Mouse (Mus musculus) common myeloid progenitor, adult 5-6 weeks (primary cell): ENCODE data around the gene Cln3. TPM values are rescaled to one million over a fixed set of nuclear protein-coding genes. Genes with fewer than 3 reads are reported as not detected.
A peak's percentile ranks its signal among the peaks of the same experiment; 100 is the strongest.

Source experiments
- ATAC-seq: replicated peaks from 2 replicates; pipeline ENCODE4 v1.8.0; 2016; ENCODE audit warnings: low read depth, mild to moderate bottlenecking, moderate TSS enrichment, inconsistent platforms; ENCODE audit not compliant: poor library complexity, severe bottlenecking
- total RNA-seq: library from RNA; stranded (forward); fragments of 200-1000, 187-1606 nt; gene quantifications from 2 replicates; pipeline ENCODE4 v1.2.3, GENCODE M21; 2017

Gene Cln3
- total RNA-seq: 18.1 and 21.2 TPM in 2 replicates

DNA sequence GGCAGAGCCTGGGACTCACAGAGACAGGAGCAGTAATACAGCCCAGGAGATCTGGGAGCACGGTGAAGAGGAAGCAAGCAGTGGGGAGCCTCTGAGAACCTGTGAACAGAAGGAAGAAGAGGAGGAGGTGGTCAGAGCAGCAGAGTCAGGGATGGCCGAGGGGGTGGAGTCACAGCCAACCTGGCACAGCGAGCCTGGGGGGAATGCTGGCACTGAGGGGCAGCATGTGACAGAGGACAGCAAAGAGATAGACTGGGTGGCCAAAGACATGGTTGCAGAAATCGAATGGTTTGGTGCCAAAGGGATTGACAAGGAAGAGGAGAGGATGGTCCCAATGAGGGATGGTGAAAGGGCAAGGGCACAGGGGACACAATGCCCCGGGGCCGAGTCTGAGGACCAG, at the start of gene Cln3:
Gene Cln3 (minus strand): TSS at position 101 of the 400 bp plus-strand sequence.
- ATAC-seq: no peak

DNA sequence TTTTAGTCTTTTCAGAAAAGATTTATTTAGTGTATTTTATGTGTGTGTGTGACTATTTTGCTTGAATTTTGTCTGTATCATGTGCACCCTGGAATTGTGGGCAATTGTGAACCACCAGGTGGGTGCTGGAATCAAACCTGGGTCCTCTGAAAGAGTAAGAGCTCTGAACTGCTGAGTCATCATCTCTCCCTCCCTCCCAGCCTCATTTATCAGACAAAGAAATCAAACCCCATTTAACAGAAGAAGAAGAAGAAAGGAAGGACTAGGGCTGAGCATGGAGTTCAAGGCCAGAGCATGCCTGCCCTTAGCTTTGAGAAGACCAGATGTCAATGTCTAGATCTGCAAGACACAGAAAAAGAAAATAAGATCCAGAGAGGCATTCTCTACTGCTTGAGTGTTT, 49.8 kb upstream of the Cln3 start:
- no peak for ATAC-seq

DNA sequence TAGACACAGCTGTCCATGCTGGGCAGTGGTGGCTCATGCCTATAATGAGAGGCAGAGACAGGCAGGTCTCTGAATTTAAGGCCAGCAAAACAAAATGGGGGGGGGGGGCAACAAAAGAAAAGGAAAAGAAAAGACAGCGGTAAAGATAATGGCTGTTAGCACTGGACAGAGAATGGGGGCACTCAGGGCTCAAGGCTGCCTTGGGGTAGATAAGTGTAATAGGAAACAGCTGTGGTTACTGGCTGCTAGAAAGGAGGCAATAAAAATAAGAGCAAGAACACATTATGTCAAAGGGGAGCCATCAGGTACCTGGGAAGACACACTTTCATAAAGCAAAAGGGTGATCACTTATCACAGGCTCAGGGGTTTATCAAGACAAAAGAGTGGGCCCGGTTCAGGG, 46.9 kb upstream of the Cln3 start:
- ATAC-seq: peak; percentile 63

DNA sequence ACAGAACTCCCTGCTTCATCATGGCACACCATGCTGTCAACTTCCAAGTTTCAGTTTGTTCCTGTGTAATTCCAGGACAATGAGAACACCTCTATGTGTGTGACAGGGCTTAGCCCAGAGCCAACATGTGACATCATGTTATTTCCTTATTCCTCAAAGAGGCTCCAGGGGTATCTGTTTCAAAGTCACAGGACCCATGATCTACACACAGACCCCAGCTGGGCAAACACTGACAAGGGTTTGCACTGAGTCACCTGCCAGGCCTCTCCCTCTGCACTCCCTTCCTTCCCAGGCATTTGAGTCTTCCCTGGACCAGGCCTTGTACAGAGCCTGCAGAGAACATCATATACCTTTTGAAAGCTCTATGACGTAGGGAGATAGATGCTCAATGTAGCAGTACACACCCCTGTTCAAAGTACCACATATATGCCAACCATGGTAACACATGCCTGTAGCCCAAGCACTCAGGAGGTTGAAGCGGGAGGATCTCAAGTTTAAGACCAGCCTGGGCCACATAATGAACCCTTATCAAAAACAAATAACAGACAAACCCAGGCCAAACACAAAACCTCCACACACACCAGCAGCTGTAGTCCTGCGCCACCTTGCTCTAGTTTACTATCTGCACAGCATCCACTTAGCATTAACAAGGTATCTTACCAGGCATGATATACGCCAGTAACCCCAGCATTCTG, 45.4 kb upstream of the Cln3 start, which contains the start of gene Nupr1:
Gene Nupr1 (minus strand): TSS at position 38 of the 695 bp plus-strand sequence.
- ATAC-seq: no peak

DNA sequence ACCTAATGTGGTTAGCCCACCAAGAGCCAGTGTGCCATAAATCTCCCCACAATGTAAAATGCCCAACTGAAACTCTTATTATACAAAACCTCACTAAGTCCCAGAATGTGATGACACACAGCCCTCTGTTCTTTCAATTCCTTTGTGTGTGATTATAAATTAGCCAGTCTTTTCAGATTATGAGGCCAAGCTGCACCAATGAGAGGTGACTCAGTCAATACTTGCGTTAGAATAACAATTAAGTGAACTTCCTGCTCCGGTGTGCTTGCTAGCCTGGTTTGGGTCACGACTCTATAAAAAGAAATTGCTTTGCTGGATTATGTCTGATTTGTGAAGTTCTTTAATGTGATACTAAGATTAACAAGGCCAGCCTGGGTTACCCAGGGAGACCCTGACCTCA, 44.3 kb upstream of the Cln3 start:
- 0 out of 2 replicates have a peak, but pooled peaks have one; percentile 16 for ATAC-seq

DNA sequence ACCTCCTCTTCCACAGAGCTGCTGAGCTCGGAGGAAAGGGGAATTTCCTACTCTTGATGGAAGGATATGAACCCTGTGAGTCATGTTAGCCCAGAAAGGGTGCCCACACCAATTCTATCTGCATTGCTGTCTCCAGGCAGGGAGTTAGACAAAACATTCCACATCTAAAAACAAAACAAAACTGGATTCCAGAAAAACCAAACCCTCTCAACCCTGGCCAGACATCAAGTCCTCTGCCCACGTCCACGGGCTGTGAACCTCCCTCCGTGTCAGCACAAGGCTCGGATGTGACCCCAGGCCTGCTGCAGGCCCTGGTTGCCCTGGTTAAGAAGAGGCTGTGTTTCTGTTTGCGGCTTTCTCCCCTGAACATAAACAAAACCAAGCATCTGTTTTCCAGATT, 42.5 kb upstream of the Cln3 start:
- no peak for ATAC-seq

DNA sequence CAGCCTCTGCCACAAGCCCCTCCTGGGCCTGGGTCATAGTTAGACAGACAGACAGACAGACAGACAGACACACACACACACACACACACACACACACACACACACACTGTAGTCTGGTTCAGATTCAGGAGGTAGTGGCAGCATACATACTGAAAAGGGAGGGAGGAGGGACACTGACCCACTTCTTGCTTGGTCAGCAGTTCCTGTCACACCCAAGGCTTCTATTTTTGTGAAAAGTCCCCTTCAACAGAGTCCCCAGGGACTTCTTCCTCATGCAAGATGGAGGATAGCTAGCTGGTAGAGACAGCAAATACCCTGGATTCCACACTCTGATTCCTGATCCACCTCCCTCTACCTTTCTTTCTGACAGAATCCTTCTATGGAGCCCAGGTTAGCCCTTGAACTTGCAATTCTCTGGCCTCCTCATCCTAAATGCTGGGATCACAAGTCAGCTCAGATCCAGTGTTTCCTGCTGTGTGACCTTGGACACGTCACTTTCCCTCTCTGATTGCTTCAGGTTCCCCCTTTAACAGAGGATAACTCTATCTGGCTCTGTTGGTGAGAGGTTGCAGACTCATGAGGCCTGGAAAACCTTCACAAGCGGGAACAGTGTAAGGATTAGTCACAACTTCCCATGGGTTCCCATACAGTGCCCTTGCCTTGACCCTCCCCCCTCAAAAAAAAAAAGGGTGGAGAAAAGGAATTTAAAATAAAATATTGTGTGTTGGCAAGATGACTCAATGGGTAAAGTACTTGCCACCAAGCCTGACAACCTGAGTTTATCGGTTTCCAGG, 40.4 kb upstream of the Cln3 start:
- ATAC-seq: no peak

DNA sequence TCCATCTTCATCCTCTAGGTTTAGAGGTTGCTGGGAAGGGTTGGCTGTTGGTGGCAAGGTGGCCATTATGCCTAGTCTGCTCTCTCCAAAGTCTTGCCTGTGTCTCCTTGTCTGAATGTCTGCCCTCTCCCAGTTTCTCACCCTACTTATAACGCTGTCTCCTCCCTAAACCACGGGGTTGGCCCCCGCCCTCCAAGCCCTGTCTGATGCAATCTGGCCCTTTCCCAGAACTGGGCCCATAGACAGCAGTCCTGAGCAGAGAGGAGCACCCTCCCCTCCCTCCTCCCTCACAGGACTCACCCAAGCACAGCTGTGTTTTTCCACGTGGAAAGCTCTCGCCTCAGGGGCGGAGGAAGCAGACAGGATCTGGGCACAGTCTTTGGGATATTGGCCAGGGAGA, 39.8 kb upstream of the Cln3 start:
- ATAC-seq: no peak

DNA sequence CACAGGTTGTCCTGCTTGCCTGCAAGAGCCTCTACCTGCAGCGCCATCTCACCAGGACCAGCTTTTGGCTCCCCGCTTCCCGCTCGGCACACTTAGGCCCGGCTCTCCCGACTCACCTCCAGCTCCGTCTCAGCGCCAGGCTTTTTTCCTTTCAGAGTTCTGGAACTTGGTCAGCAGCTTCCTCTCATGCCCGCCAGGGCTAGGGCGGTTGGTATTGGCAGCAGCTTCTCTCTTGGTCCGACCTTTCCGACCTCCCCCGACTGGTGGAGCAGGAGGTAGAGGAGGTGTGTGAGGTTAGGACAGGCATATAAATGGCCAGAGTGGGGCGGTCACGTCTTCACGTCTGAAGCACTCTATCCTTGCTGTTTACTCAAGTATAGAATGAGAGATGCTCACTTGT, 39.2 kb upstream of the Cln3 start:
- ATAC-seq: no peak

DNA sequence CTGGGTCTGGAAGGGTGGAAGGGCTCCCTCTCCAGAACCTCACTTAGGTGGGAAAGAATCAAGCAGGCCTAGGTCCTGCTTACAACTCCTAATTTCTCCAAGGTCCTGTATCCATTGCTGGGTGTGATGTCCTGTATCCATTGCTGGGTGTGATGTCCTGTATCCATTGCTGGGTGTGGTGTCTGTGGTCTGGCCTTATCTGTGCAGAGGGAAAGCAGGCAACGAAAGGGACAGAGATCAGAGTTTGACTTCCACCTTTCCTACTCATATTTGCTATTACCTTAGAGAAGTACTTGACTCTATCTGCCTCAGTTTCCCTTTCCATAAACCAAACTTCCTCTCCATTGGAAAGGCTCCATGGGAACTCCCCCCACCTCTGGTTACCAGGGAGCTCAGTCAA, 37.8 kb upstream of the Cln3 start:
- no peak for ATAC-seq

DNA sequence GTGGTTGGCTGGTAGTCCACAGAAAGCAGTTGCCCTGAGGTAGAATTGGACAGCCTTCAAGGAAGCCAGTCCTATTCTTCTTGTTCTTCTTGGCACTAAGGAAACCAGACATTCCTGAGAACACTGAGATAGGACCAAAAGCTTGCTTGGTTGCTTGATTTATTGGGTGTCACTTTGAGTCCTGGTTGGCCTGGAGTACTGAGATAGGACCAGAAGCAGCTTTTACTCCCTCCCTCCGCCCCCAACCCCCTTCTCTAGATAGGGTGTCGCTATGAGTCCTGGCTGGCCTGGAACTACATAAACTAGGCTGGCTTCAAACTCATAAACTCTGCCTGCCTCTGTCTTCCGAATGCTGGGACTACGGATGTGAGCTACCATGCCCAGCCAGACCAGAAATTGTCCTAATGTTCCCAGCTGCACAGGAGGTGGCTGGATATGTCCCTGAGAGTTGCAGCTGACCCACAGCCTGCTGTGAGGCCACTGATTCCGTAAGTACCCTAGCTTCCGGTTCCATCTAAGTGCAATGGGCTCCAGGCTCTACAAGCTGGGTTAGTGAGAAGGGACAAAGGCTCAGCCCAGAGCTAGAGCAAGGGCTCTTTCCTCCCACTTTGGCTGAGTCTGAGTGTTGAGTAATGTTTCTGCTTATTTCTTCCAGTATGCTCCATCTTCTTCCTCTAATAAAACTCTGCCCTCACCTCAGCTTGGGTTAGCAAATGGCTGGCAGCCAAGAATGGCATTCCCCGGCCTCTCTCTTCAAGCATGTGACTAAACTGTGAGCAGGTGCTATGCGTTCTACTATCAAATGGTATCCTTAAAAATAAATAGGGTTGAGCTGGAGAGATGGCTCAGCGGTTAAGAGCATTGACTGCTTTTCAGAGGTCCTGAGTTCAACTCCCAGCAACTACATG, 36.1 kb upstream of the Cln3 start:
- ATAC-seq: peak; percentile 88

DNA sequence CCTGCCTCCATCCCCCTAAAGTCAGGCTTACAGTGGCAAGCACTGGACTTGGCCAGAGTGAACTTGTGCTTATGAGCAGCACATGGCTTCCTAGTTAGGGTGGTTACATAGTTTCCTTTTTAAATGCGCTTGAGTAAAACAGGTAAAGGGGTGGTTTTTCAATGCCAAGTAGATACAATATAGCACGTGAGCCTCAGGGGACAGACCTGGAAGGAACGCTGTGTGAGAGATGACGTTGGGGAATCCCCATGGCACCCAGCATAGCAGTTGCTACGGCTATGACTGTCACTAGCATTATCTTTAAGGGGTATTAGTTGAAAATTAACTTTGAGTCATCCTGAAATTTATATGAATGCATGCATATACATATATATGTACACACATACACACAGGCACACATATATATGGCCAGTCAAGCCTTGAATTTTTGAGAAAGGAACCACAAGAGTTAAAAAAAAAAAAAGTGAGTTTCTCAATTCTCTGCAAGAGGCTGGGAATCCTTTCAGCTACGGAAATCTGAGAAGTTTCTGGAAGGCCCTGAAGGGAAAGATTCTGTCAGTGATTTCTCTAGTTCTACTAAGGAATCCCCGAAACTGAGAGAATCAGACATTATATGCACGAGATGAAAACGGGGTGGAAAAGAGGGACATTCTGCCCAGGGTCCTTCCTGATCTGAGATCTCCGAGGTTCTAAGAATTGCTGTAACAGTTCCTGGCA, 34.1 kb upstream of the Cln3 start:
- no peak for ATAC-seq

DNA sequence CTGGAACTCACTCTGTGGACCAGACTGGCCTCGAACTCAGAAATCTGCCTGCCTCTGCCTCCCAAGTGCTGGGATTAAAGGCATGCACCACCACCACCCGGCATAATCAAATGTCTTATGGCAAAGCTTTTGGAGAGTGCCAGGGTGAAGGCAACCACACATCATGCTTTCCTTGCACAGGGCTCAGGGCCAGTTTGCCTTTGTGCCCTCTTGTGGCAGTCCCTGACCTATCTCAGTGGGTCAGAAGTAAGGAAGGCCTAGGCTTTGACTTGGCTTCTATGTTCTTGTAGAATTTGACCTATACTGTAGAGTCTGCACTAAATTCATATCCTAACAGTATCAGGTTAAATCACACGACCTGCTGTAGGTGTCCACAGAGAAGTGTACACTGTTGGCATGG, 31.1 kb upstream of the Cln3 start:
- ATAC-seq: no peak

DNA sequence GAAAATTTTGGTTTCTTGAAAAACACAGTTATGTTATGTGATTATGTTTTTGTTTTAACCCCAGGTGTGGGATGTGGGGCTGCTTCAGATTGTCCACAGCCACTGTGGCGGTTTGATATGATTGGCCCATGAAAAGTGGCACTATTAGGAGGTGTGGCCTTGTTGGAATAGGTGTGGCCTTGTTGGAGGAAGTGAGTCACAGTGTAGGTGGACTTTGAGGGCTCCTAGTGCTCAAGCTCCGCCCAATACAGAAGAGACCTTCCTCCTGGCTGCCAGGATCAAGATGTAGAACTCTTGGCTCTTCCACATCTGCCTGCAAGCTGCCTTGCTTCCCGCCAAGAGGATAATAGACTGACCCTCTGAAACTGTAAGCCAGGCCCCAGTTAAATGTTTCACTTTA, 27.1 kb upstream of the Cln3 start:
- ATAC-seq: no peak

DNA sequence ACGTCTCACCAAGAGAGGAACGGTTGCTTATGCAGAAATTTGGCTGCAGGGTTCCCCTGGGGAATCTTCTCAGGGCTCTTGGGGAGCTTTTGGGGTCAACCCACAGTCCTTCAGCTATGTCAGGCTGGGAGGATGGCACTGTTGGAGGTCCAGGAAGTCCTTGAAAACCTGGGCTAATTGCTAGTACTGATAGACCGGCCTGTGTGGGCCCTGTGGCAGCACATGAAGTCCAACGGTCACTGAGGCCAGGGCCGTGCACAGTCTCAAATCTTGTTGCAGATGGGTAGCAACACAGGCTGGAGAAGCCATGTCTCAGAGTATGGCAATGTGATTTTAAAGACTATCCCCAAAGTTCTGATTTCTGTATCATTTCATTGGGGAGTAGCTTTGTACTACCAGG, 22.2 kb upstream of the Cln3 start:
- ATAC-seq: no peak

DNA sequence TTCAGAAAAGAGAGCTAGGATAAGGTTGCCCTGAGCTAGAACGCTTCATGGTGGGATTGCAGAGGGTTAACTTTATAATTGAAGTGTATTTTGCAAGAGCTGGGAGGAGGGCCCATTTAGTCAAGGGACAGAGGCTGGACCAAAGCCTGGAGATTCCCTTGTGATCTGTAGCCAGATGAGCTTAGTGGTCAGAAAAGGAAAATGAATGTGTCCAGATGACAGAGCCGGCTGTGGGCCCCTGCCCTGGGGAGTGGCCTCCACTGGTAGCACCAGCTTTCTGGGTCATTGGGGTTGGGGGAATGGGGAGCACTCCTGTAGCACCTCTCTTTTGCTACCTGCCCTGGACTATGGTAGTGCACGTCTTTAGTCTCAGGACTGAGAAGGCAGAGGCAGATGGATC, 21.4 kb upstream of the Cln3 start:
- ATAC-seq: no peak

DNA sequence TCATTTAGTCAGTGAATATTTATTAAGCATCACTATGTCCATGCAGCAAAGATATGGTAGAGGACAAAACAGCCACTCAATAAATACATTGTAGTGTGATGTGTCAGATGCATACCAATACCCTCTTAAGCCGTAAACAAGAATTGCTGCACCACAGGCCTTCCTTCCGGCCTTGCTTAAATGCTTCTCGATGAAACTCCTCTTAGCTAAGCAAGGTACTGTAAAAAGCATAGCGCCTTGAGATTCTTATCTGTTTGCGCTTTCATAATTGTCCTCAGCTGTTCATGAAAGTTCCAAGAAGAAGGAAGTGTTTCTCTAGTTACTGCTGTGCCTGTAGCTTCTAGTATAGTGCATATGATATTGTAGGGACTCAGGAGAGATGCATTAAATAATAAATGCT, 21.0 kb upstream of the Cln3 start:
- ATAC-seq: peak; percentile 62

DNA sequence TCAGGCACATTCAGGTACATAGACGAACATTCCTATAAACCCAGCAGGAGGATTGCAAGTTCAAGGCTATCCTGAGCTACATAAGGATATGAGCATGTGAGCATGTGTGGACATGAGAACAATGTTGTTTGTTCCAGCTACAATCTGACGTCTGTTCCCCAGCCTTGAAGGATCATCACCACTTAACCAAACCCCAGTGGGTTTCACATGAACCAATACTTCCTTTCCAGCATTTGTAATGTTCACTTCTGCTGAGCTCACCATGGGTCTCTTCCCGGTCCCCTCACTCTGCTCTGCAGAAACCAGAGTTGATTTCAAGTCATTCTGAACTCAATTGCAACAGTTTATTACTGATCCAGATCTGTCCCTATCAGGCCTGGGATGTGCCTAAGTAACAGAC, 17.0 kb upstream of the Cln3 start:
- ATAC-seq: peak; percentile 36

DNA sequence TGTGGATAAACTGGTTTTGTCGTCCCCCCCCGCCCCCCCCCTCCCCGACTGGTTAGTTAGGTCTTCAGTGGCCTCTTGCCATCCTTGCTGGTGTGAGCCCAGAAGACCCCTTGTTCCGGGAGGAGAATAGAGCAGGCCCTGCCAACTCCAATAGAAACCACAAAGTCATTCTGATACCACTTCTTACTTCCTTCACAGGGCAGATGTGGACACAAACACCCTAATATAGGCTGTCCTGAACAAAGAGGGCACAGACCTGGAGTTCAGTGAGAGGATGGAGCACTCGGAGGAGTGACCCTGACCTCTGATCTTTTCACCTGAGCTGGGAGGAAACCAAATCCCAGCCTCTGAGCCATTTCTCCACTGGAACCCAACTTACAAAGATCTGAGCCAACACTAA, 16.3 kb upstream of the Cln3 start:
- ATAC-seq: peak; percentile 48; the same call in 1 of the 2 replicates

DNA sequence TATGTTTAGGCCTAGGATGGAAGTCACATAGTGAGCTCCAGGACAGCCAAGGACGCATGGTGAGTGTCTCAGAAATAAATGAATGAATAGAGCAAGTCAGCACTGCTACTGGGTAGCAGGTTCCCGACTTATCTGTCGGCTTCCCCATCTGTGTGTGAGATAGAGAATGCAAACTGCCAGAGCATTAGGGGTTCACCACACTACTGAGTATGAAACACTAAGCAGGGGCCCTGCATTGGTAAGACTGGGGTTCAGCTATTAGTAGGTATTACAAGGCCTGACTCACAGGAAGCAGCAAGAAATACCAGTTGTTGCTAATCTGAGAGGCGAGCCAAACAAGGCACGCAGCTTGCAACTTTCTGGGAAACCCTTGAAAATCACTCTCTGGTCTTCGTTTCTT, 13.3 kb upstream of the Cln3 start:
- ATAC-seq: no peak
